Mouse (Mus musculus) CD8-positive naive resting alpha-beta T cell, adult 2 months (primary cell): ENCODE data around the gene Tnfrsf14.

Source experiments
- DNase-seq, 2 experiments: peaks; one replicate each; pipeline ENCODE4 v3.0.0; 2022; ENCODE audit warnings: low read depth in 2 of 2, low spot score in 2 of 2

Gene Tnfrsf14

DNA sequence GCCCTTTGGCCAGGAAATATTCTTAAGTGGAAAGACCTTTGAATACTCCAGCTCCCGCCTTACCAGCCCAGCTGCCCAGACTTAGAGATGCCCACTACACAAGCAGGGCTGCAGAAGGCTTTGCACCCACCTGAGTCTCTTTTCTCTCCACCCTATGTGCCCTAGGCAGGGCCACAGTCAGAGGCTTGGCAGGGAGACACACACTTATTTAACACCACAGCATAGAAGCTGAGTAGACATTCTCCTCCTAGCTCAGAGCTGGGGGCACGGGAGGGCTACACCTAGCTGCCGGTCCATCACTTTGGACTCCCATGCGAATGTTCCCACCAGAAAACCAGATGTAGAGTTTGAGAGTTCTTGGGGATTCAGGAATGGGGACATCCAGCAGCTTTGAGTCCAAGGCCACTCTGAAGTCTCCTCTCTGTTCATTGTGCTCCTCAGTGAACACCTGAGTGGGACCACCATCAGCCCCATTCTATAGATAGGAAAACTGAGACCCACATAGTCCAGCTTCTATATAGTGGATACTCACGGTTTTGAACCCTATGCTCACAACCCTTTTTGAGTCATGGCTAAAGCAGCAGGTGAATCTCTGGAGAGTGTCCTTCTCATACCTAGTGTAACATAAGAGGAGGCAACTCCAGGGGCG is 20.7 kb upstream of the Tnfrsf14 start:
- DNase-seq, result no peak

DNA sequence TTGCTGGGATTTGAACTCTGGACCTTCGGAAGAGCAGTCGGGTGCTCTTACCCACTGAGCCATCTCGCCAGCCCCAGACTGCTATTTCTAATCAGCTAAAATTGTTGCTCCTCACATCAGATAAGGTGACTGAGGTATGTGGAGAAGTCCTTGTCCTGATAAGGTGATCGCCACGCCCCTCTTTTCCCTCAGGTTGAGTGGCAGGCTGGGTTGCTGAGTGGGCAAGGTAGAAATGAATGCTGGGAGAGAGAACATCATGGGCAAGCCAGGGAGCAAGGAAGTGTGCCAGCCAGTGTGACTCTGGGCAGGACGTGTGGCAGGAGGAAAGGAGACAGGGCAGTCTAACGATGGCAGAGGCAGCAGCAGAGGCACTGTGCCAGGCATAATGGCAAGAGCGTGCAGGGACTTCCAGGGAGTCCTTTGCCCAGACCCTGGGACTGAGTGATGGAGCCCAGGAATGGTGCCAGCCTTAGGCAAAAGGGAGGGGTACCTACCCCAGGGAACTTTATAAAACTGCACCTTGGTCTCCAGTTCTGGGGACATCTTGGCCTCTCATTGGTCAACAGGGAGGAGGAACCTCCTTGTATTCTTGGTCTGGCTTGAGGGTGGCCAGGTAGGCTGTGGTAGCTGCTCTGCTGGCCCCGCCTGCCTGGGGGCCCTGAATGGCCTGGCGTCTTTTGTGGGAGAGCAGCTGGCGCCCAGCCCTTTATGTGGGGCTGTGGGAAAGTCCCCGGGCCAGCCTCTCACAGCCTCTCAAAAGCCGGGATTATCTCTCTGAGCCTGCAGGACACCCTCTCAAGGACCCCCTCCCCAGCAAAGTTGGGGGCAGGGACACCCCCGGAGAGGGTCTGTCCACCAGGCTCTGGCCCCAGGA is 19.9 kb upstream of the Tnfrsf14 start:
- DNase-seq, result no peak

DNA sequence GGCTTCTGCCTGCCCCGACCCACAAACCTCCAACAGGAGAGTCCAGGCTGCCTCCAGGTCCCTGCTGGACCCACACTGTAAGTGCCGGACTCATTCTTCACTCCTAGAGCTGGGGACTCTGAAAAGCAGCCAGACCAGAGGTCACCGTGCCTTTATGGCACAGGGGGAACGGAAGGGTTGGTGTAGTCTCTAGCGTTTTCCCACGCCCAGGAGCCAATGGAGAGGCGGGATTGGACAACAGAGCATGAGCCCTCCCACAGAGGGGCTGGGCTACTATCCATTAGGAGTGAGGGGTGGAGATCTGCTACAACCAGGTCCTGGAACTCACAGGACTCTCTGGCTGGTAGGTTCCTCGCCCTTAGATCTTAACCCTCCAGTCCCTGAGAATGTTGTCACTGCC is 18.0 kb upstream of the Tnfrsf14 start:
- DNase-seq, result no peak

DNA sequence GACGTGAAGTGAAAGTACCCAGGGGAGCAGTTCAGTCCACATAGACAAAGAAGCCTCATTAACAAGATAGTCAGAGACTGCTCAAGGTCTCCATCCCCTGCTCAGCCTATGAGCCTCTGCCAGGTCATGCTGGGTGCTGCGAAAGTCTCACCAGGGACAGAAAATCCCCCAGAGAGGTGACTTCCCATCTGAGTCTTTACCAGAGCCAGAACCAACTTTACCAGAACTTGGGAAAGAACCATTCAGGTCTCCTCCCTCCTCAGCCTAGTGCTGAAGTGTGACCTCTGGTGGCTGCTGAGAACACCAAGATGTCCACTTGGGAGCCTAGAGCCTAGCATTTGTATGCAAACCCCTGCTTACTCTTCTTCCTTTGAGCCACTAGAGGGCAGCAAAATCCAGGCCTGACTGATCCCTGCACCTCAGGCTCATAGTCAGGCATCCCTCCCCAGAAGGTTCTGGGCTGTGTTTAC is 15.8 kb upstream of the Tnfrsf14 start:
- DNase-seq, result peak; percentile 70 to 79

DNA sequence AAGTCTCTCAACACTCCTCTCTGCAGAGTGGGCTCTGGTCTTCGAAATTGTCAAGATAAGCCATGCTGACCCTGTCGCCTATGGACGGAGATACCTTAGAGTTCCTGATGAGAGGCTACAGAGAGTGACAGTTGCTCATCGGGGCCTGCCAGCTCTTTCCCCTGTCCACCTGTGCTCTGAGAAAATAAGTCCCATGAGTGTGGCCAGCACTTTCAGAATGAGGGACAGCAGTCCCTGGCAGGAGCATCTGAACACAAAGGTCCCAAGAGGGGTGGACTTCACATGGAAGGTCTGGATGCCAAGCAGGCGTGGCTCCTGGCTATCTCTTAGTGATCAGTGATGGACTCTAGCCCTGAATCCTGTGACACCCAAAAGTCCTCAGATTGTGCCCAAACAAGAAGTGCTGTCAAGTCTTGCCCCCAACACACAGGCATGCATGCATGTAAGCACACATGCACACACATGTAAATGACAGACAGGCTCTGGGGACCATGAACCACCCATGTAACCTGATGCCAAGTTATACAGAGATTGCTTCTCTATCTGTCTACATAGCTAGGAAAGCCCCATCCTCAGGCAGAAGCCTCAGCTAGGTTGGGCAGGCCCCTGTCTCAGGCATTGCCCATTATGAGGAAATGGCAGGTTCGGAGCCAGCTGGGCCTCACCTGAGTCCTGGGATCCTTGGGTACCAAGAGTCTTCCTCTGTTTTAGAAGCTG is 15.1 kb upstream of the Tnfrsf14 start:
- no peak for DNase-seq

DNA sequence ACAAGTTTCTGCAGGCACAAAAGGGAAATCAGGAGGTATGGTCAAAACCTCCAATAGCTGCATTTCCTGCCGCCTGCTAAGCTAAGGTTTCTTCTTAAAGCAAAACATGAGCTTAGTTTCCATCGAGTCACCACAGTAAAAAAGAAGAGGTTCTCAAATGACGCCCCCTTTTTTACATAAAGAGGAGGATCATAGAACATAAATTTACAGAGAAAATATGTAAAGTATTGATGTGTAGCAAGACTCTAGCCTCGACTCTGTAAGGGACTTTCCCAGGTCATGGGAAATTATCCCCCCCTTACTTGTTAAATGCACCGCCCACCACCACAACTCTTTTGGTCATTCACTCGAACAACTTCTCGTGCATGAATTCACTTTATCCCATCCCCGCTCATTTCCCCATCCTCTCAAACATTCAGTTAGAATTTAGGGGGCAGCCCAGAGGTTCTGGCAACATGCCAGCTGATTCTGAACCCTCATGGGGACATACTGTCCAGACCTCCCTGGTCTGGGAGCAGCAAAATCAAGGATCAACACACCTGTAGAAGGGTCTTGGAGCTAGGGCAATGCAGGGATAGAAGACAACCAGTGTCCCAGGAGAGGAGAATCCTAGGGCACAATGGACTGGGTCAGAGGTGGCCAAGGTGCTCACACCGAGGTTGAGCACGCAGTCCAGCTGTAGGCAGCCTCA is 14.4 kb upstream of the Tnfrsf14 start:
- no peak for DNase-seq

DNA sequence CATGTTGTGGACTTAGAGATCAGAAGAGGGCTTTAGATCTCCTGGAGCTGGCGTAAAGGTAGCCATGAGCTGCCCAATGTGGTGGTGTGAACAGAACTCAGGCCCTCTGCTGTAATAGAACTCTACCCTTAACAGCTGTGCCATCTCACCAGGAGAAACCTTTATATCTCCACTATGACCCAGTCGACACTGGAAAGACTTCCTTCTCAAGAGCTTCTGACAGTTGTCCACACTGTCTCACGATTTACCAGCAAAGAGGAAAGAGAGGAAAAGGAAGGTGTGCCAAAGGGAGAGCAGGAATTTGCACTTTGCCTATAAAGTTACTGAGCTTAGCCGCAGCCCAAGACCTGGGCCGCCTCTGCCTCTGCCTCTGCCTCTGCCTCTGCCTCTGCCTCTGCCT is 13.5 kb upstream of the Tnfrsf14 start:
- no peak for DNase-seq

DNA sequence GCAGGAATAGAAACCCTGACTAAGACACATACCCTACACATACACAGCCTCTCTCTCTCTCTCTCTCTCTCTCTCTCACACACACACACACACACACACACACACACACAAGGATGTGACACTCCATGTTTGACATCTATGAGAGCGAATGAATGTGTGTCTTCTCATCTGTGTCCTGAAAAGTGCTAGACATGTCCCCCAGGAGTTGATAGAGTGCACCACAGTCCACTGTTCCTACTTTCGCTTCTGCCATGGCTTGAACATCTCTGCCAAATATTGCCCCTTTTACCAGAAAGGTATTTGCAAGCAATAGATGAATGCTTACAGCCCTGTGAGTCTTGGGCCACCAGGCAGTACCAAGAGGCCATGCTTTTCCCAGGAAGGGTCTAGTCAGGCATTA is 11.8 kb upstream of the Tnfrsf14 start:
- DNase-seq, result no peak

DNA sequence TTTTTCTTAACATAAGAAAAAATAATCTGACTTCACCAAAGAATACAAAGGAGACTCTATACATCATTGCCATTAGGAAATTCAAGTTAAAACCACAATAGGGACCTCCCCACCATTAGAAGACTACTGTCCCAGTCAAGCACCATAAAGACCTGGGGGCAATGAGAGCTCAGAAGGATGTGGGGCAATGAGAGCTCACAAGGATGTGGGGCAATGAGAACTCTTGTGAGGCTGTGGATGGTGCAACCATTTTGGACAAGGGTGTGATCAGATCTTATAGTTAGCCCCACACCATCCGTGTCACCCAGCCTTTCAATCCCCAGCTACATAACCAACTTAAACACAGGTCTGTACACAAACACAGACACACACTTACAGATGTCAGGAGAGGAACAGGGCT is 9.4 kb upstream of the Tnfrsf14 start:
- no peak for DNase-seq

DNA sequence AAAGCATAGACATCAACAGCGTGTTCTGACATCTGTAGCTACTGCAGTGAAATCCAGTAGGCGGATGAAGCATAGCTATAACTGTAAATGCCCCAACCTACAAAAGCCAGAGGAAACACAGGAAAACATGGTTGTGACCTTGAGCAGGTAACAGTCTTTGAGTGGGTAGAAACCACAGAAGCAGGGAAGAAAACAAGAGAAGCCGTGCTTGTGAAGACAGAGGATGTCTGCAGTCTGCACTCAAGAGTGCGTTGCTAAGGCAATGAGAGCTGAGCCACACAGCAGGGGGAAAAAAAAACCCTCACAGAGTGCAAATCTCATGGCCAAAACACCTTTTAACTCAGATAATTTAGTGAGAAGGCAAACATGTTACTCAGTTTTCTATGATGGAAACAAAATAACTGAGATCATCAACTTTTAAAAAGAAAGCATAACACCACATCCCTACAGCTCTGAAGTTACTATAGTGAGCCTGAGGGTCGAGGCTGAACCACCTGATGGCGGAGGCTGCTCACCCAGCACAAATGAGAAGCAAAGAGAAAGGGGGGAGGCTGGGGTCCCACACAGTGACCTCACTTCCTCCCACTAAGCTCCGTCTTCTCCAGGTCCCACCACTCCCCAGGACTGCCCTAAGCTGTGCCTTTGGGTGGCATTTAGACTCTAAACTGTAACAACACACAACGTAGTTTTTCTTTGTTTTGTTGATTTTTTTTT is 8.3 kb upstream of the Tnfrsf14 start:
- DNase-seq, result peak; percentile 79 to 80

DNA sequence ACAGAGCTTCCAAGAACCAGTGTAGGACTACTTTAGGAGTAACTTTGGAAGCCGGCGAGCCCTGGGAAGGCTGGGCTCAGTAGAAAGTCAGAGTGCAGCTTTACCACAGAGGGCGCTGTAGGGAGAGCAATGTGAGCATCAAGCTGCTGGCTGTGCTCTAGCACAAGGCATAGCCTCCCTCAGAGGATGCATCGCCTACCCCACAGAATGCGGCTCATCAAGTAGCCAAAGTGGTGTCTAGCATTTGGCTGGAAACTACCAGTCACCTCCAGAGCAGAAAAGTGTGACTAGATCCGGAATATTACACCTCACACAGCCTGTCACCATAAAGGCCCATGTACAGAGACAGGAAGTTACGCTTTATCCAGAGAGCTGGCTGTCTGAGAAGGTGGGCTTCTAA is 7.4 kb upstream of the Tnfrsf14 start:
- peak; percentile 65 to 76 for DNase-seq

DNA sequence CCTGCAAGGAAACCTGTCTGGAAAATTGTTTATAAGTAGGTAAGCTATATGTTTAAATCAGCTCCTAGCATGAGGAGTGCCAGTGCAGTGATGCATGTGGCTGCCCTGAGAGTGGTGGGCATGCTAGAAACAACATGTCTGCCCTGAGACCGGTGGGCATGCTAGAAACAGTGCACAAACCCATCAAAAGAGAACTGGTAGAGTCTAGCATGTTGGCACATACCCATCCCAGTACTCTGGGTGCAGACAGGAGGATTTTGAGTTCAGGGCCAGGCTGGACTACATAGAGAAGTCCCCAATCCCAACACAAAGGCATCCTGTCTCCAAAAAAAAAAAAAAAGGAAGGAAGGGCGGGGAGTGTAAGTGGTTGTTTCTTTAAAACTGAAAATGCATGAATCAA is 6.4 kb upstream of the Tnfrsf14 start:
- DNase-seq, result no peak

DNA sequence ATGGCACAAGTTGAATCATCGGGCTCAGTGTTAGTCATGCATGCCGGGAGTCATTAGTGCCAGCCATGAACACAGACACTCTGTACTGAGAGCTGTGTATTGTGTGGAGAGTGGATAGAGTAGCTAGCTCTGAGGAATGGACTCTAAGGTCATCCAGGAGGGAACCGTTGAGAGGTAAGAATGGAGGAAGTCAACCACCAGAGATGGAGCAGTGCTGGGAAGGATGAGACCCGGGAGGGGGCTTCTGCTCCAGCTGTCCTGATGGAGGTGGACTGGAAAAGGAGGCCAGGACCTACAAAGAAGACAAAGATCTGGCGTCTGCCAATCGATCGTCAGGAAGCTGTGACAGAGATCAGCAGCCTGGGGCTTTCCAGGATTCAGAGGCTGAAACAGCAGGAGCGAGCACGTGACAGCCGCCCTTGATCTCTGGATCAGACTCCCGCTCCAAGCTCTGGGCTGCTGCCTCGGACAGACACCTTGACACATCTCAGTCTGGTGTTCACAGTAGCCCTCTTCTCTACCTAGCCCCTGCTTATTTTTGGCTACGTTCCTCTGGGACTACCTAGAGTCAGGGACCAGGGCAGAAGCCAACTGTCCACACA is 5.0 kb upstream of the Tnfrsf14 start:
- DNase-seq, result no peak

DNA sequence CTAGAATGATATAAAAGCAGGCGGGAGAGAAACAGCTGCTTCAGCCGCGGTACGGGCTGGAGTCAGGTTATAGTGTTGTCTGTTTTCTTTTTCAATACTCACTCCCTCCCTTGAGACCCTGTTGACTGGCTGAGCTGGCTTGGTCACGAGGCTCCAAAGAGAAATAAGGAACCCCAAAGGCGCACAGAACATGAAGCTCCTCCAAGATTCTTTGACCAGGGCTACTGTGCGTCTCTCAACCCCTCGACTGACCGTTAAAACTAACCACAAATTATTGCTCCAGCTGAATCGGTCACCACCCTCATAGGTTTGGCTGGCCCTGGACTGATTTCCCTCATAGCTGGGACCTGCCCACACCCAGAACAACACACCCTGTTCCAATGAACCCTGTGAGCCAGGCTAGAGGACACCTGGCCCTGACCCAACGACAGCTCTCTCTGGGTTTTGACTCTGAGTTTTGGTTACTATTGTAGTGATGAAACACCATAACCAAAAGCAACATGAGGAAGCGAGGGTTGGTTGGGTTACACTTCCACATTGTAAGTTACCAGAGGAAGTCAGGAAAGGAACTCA is 811 bp upstream of the Tnfrsf14 start:
- DNase-seq, result no peak

DNA sequence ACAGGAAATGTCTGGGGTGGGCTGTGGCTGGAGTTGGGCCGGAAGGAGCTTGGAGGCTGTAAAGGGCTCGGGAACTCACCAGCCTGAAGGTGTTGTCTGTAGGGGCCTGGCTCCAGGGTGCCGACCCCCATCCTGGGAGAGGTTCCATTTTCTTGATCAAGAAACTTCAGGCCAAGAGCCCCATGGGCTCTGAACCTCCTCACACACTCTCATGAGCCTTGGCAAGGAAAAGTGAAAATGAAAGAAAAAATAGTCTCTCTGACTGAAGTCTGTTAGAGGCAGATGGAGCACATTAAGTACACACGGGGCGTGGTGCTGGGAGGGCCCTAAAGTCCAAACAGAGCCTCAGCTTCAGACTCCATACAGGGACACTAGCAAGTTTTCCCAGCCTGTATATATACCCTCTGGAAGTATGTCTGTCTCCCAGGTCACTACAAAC is 445 bp downstream of the Tnfrsf14 start:
- DNase-seq, result peak in 1 of 2 experiments; percentile 40

DNA sequence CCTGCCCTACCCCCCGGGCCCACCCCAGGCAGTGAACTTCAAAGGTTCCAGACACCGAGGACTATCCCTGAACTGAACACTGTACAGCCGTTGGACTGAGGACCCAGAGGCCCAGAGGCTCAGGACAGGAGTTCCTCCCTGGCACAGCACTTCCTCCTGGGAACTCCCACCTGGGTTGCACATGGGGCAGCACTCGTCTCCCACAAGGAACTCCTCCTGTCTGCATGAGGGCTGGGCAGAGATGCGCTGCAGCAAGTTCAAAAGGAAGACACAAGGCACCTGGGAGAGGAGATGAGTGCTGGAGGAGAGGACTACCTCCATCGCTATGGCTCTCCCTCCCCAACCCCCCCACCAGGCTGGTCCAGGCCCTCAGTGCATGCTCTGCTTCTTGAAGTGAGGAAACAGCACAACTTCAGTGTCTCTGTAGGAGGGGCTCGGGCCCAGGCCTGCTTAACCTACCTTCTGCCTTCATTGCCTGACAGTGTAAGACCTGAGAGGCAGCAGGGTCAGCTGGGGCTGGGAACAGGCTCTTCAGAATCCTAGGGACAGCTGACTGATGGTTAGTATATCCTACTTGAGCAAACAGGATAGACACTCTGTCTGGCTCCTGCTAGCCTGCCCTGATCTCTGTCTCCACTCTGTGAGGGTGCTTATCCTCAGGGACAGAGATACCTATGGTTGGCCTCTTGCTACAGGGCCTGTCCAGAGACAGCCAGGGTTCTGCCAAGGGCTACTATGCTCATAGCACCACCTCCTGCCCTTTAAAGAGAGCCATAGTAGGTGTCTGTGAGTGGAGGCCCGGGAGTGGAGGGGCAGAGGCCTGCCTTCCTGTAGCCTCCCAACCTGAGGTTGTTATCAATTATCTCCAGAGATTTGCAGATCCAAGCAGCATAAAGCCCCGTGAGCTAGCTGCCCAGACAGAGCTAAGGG is 1.1 kb downstream of the Tnfrsf14 start:
- DNase-seq, result no peak

DNA sequence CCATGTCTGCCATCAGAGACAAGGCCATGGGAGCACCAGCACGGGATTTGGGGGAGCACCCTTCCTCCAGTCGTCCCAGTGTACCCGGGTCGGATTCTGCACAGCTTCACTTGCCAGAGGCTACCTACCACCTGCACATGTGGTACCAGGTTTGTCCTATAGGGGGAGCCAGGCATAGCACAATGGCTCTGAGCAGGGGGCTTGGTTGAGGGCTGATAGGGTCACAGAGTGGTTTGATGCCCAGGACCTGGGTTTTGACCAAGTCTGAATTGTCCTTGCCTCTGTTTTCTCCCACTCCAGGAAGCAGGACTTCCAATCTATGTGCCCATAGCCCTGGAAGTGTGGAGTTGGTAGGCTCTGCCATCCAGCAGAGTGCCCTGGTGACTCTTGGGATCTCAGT is 3.0 kb downstream of the Tnfrsf14 start:
- peak; percentile 59 to 67 for DNase-seq

DNA sequence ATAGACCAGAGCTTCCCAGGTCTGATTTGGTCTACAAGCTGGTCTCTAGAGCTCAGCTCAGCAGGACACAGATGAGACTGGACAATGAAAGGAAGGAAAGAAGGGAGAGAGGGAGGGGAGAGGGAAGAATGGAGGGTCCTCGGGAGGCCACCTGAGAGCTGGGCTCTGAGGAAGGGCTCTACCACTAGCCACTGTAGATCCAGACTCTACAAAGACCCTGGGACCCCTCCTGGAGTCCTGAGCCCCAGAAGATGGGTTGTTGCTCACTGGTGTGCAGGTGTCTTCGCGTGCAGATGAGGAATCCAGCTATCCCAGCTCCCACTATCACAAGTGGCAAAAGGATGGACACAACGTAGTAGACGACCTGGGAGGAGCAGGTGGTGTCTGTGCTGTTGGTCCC is 5.4 kb downstream of the Tnfrsf14 start:
- DNase-seq, result no peak

DNA sequence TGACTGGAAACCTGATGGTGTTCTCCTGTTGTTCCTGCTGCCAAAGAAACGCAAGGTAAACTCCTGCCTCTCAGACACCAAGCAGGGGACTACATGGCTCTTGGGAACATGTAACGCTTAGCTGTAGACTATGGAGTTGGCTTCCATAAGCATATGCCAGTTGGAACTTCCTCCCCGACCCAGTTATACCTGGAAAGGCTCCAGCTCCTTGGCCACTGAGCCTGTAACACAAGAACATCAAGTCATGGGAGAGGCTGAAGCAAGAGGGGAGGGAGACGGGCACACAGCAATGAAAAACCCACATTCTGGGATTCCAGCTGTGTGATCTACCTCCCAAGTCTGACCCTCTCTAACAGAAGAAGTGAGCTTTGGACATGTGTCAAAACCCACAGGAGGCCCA is 6.1 kb downstream of the Tnfrsf14 start:
- DNase-seq, result no peak
